Mouse (Mus musculus): ENCODE results near the gene Sfi1. TPM values are rescaled to one million over a fixed set of nuclear protein-coding genes. Genes with fewer than 3 reads are reported as not detected.
"Not testable (repeated sequence)": the region's sequence is repeated elsewhere in the genome, so short reads cannot be mapped to it uniquely, and the experiment has no call there.

The Sfi1 gene
- polyA plus RNA-seq, 1 experiment from 2014 or later, result 12.8 TPM

- Histone ChIP-seq H3K36me3 (no peaks in the 10 kb centered on the region), H3K9ac (no peak overlapping the region), H3K27ac (no peak overlapping the region), H3K4me1 (no peaks in the 10 kb centered on the region), H3K4me2 (no peak overlapping the region), H3K4me3 (no peak overlapping the region), H3K9me3 (peaks cover 4% of the 10 kb centered on the region; the same call in 1 of the 2 replicates), H3K27me3 (no peaks in the 10 kb centered on the region)
- WGBS, result 63% methylated on average over 3 of the region's 3 CpGs
- no peak for ATAC-seq (ENCODE audit: borderline replicate concordance, extremely low read depth, low FRiP score, low TSS enrichment)
Measured at GRCm38 (mm10) chr11:3114403-3114802, 78.9 kb downstream of the Sfi1 start.

- no peak overlapping the region for H3K4me2 ChIP-seq
- H3K9ac ChIP-seq, result no peak overlapping the region
- 63% methylated on average over 3 of the region's 3 CpGs for WGBS
- H3K4me3 ChIP-seq, result no peak overlapping the region
- peaks cover 32% of the 10 kb centered on the region for H3K9me3 ChIP-seq
- no peak overlapping the region for H3K27ac ChIP-seq
- no peak for ATAC-seq (ENCODE audit: borderline replicate concordance, extremely low read depth, low FRiP score, low TSS enrichment)
- H3K27me3 ChIP-seq, result no peaks in the 10 kb centered on the region
- H3K36me3 ChIP-seq, result no peaks in the 10 kb centered on the region
- no peaks in the 10 kb centered on the region for H3K4me1 ChIP-seq
Measured at GRCm38 (mm10) chr11:3106154-3106553, 87.1 kb downstream of the Sfi1 start.

GRCm38 (mm10) chr11:3105261-3105731 lies 88.0 kb downstream of the Sfi1 start:
- WGBS, result 88% methylated on average over 21 of the region's 21 CpGs
- Histone ChIP-seq H3K4me1 (no peaks in the 10 kb centered on the region), H3K4me2 (no peak overlapping the region), H3K36me3 (no peaks in the 10 kb centered on the region), H3K27me3 (no peaks in the 10 kb centered on the region), H3K9me3 (peaks cover 31% of the 10 kb centered on the region), H3K27ac (no peak overlapping the region), H3K9ac (no peak overlapping the region), H3K4me3 (no peak overlapping the region)
- ATAC-seq (ENCODE audit: borderline replicate concordance, extremely low read depth, low FRiP score, low TSS enrichment), result no peak

GRCm38 (mm10) chr11:3104501-3105260 lies 88.6 kb downstream of the Sfi1 start:
- WGBS, result 81% methylated on average over 20 of the region's 20 CpGs
- not testable (repeated sequence) for H3K9ac ChIP-seq; H3K4me3 ChIP-seq; H3K4me1 ChIP-seq; H3K27ac ChIP-seq; H3K4me2 ChIP-seq; H3K27me3 ChIP-seq; ATAC-seq (ENCODE audit: borderline replicate concordance, extremely low read depth, low FRiP score, low TSS enrichment); H3K36me3 ChIP-seq
- peaks cover 36% of the 10 kb centered on the region for H3K9me3 ChIP-seq

DNA sequence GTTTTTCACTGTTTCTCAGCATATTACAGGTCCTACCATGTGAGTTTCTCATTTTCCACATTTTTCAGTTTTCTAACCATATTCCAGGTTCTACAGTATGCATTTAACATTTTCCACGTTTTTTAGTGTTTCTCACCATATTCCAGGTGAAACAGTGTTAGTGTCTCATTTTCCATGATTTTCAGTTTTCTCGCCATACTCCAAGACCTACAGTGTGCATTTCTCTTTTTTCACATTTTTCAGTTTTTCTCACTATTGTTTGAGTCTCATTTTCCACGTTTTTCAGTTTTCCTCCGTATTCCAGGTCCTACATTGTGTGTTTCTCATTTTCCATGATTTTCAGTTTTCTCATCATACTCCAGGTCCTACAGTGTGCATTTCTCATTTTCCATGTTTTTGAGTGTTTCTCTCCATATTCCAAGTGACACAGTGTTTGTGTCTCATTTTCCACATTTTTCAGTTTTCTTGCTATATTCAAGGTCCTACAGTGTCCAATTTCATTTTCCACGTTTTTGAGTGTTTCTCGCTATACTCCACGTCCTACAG lies 89.6 kb downstream of the Sfi1 start:
- peak; percentile 75; the same call in 1 of the 2 replicates for ATAC-seq (ENCODE audit: borderline replicate concordance, extremely low read depth, low FRiP score, low TSS enrichment)
- 55% methylated on average over 7 of the region's 7 CpGs for WGBS
- no peak overlapping the region for H3K4me2 ChIP-seq

GRCm38 (mm10) chr11:3102626-3103025 lies 90.6 kb downstream of the Sfi1 start:
- H3K9ac ChIP-seq; H3K27ac ChIP-seq; H3K36me3 ChIP-seq; H3K27me3 ChIP-seq; ATAC-seq (ENCODE audit: borderline replicate concordance, extremely low read depth, low FRiP score, low TSS enrichment); H3K4me1 ChIP-seq; H3K4me2 ChIP-seq; H3K4me3 ChIP-seq: not testable (repeated sequence)
- WGBS, result 70% methylated on average over 7 of the region's 7 CpGs
- H3K9me3 ChIP-seq, result peaks cover 32% of the 10 kb centered on the region

More for the DNA sequence above, 89.6 kb downstream of the Sfi1 start:
- Histone ChIP-seq H3K4me1 (no peaks in the 10 kb centered on the region), H3K27me3 (no peaks in the 10 kb centered on the region), H3K4me3 (no peak overlapping the region), H3K27ac (no peak overlapping the region), H3K9me3 (peaks cover 32% of the 10 kb centered on the region), H3K9ac (no peak overlapping the region), H3K36me3 (no peaks in the 10 kb centered on the region)

DNA sequence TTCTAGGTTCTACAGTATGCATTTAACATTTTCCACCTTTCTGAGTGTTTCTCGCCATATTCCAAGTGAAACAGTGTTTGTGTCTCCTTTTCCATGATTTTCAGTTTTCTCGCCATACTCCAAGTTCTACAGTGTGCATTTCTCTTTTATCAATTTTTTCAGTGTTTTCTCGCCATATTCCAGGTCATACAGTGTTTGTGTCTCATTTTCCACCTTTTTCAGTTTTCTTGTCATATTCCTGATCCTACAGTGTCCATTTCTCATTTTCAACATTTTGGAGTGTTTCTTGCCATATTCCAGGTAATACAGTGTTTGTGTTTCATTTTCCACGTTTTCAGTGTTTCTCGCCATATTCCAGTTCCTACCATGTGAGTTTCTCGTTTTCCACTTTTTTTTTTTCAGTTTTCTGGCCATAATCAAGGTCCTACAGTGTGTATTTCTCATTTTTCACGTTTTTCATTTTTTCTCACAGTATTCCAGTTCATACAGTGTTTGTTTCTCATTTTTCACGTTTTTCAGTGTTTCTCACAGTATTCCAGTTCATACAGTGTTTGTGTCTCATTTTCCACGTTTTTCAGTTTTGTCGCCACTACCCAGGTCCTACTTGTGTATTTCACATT lies 91.3 kb downstream of the Sfi1 start:
- no peak for ATAC-seq (ENCODE audit: borderline replicate concordance, extremely low read depth, low FRiP score, low TSS enrichment)
- Histone ChIP-seq H3K27ac (no peak overlapping the region), H3K9me3 (peaks cover 32% of the 10 kb centered on the region), H3K27me3 (no peaks in the 10 kb centered on the region), H3K4me2 (no peak overlapping the region), H3K4me3 (no peak overlapping the region), H3K9ac (no peak overlapping the region), H3K36me3 (no peaks in the 10 kb centered on the region), H3K4me1 (no peaks in the 10 kb centered on the region)
- 68% methylated on average over 10 of the region's 10 CpGs for WGBS

- no peak overlapping the region for H3K27ac ChIP-seq
- peak; percentile 64; the same call in 1 of the 2 replicates for ATAC-seq (ENCODE audit: borderline replicate concordance, extremely low read depth, low FRiP score, low TSS enrichment)
- no peaks in the 10 kb centered on the region for H3K4me1 ChIP-seq
- H3K27me3 ChIP-seq, result no peaks in the 10 kb centered on the region
- no peak overlapping the region for H3K4me2 ChIP-seq
- no peaks in the 10 kb centered on the region for H3K36me3 ChIP-seq
- H3K9ac ChIP-seq, result no peak overlapping the region
- H3K4me3 ChIP-seq, result no peak overlapping the region
- 74% methylated on average over 25 of the region's 25 CpGs for WGBS
- peaks cover 32% of the 10 kb centered on the region for H3K9me3 ChIP-seq
Measured at GRCm38 (mm10) chr11:3101072-3101874, 92.0 kb downstream of the Sfi1 start.

DNA sequence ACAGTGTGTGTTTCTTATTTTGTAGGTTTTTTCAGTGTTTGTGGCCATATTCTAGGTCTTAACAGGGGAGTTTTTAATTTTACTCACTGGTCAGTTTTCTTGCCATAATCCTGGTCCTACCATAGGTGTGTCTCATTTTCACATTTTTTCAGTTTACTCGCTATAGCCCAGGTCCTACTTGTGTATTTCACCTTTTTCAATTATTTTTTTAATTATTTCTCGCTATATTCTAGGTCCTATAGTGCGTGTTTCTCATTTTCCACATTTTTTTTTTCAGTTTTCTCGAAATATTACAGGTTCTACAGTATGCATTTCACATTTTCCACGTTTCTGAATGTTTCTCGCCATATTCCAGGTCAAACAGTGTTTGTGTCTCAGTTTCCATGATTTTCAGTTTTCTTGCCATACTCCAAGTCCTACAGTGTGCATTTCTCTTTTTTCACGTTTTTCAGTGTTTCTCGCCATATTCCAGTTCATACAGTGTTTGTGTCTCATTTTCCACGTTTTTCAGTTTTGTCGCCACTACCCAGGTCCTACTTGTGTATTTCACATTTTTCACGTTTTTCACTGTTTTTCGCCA lies 93.1 kb downstream of the Sfi1 start:
- not testable (repeated sequence) for ATAC-seq (ENCODE audit: borderline replicate concordance, extremely low read depth, low FRiP score, low TSS enrichment); H3K27me3 ChIP-seq; H3K36me3 ChIP-seq; H3K27ac ChIP-seq; H3K4me1 ChIP-seq; H3K4me3 ChIP-seq; H3K9ac ChIP-seq; H3K4me2 ChIP-seq
- 73% methylated on average over 12 of the region's 12 CpGs for WGBS
- H3K9me3 ChIP-seq, result peaks cover 32% of the 10 kb centered on the region

Data from lung, embryonic 15.5 days (tissue).